Mouse (Mus musculus): Measurements from ENCODE around the gene Mvd. TPM values are rescaled to one million over a fixed set of nuclear protein-coding genes. Genes with fewer than 3 reads are reported as not detected.

Gene Mvd
- polyA plus RNA-seq, 1 experiment from 2014 or later, result 36.5 TPM

- H3K9me3 ChIP-seq (ENCODE audit: control insufficient read depth, low read length), result no peaks in the 10 kb centered on the region
- 5% methylated on average over 55 of the region's 56 CpGs for WGBS
- H3K9ac ChIP-seq (ENCODE audit: low read depth, low read length), result no peak within 1 kb of the TSS
- peaks cover 36% of the 10 kb centered on the region for H3K4me1 ChIP-seq (replicated peaks; ENCODE audit: control insufficient read depth, insufficient read depth, low read length)
- peak within 1 kb of the TSS; percentile 69 for H3K4me2 ChIP-seq
- DNase-seq (ENCODE audit: low spot score), result peak; percentile 69
- no peaks in the 10 kb centered on the region for H3K36me3 ChIP-seq (ENCODE audit: control insufficient read depth, insufficient read depth, low read length)
- no peak within 1 kb of the TSS for H3K27ac ChIP-seq (ENCODE audit: low read depth, low read length)
- peak within 1 kb of the TSS; percentile 40 for H3K4me3 ChIP-seq (ENCODE audit: low read depth, low read length)
- H3K27me3 ChIP-seq (replicated peaks; ENCODE audit: control insufficient read depth, insufficient read depth, low read length), result peaks cover 35% of the 10 kb centered on the region
- ATAC-seq (replicated peaks; ENCODE audit: low FRiP score), result peak; percentile 78
These were observed 17.6 kb upstream of the Mvd start, which contains the start of gene Snai3 for GRCm38 (mm10) chr8:122460524-122461472. Snai3 (minus strand) TSS chr8:122460733.

- DNase-seq (ENCODE audit: low spot score) (no peak), ATAC-seq (replicated peaks; ENCODE audit: low FRiP score) (no peak)
- H3K36me3 ChIP-seq (ENCODE audit: control insufficient read depth, insufficient read depth, low read length), result no peaks in the 10 kb centered on the region
- H3K4me1 ChIP-seq (replicated peaks; ENCODE audit: control insufficient read depth, insufficient read depth, low read length), result peaks cover 34% of the 10 kb centered on the region
- 23% methylated on average over 7 of the region's 7 CpGs for WGBS
- H3K9ac ChIP-seq (ENCODE audit: low read depth, low read length), result no peak overlapping the region
- H3K9me3 ChIP-seq (ENCODE audit: control insufficient read depth, low read length), result no peaks in the 10 kb centered on the region
- peak overlapping the region; percentile 40 for H3K4me3 ChIP-seq (ENCODE audit: low read depth, low read length)
- peaks cover 35% of the 10 kb centered on the region for H3K27me3 ChIP-seq (replicated peaks; ENCODE audit: control insufficient read depth, insufficient read depth, low read length)
- H3K27ac ChIP-seq (ENCODE audit: low read depth, low read length), result no peak overlapping the region
- H3K4me2 ChIP-seq, result peak overlapping the region; percentile 69
These were observed 16.8 kb upstream of the Mvd start for GRCm38 (mm10) chr8:122459990-122460389.

- no peak overlapping the region for H3K9ac ChIP-seq (ENCODE audit: low read depth, low read length)
- H3K27me3 ChIP-seq (replicated peaks; ENCODE audit: control insufficient read depth, insufficient read depth, low read length), result peaks cover 35% of the 10 kb centered on the region
- DNase-seq (ENCODE audit: low spot score) (no peak), ATAC-seq (replicated peaks; ENCODE audit: low FRiP score) (no peak)
- no peaks in the 10 kb centered on the region for H3K9me3 ChIP-seq (ENCODE audit: control insufficient read depth, low read length)
- H3K36me3 ChIP-seq (ENCODE audit: control insufficient read depth, insufficient read depth, low read length), result no peaks in the 10 kb centered on the region
- peaks cover 28% of the 10 kb centered on the region for H3K4me1 ChIP-seq (replicated peaks; ENCODE audit: control insufficient read depth, insufficient read depth, low read length)
- H3K27ac ChIP-seq (ENCODE audit: low read depth, low read length), result no peak overlapping the region
- 49% methylated on average over 6 of the region's 6 CpGs for WGBS
- H3K4me2 ChIP-seq, result no peak overlapping the region
- H3K4me3 ChIP-seq (ENCODE audit: low read depth, low read length), result no peak overlapping the region
These were observed 16.1 kb upstream of the Mvd start for GRCm38 (mm10) chr8:122459218-122459900.

- Histone ChIP-seq H3K4me1 (replicated peaks; ENCODE audit: control insufficient read depth, insufficient read depth, low read length) (peaks cover 10% of the 10 kb centered on the region), H3K4me3 (ENCODE audit: low read depth, low read length) (no peak overlapping the region), H3K9me3 (ENCODE audit: control insufficient read depth, low read length) (no peaks in the 10 kb centered on the region), H3K36me3 (ENCODE audit: control insufficient read depth, insufficient read depth, low read length) (no peaks in the 10 kb centered on the region), H3K27me3 (replicated peaks; ENCODE audit: control insufficient read depth, insufficient read depth, low read length) (peaks cover 35% of the 10 kb centered on the region), H3K9ac (ENCODE audit: low read depth, low read length) (no peak overlapping the region), H3K27ac (ENCODE audit: low read depth, low read length) (no peak overlapping the region), H3K4me2 (no peak overlapping the region)
- 73% methylated on average over 11 of the region's 11 CpGs for WGBS
- no peak for DNase-seq (ENCODE audit: low spot score)
- ATAC-seq (replicated peaks; ENCODE audit: low FRiP score), result no peak
These were observed 13.9 kb upstream of the Mvd start for GRCm38 (mm10) chr8:122457171-122457570.

- no peak for ATAC-seq (replicated peaks; ENCODE audit: low FRiP score)
- Histone ChIP-seq H3K9me3 (ENCODE audit: control insufficient read depth, low read length) (no peaks in the 10 kb centered on the region), H3K36me3 (ENCODE audit: control insufficient read depth, insufficient read depth, low read length) (no peaks in the 10 kb centered on the region), H3K27ac (ENCODE audit: low read depth, low read length) (no peak overlapping the region), H3K4me1 (replicated peaks; ENCODE audit: control insufficient read depth, insufficient read depth, low read length) (no peaks in the 10 kb centered on the region), H3K4me2 (no peak overlapping the region), H3K4me3 (ENCODE audit: low read depth, low read length) (no peak overlapping the region), H3K9ac (ENCODE audit: low read depth, low read length) (no peak overlapping the region), H3K27me3 (replicated peaks; ENCODE audit: control insufficient read depth, insufficient read depth, low read length) (peaks cover 14% of the 10 kb centered on the region)
- DNase-seq (ENCODE audit: low spot score), result no peak
- WGBS, result 84% methylated on average over 6 of the region's 6 CpGs
These were observed 11.2 kb upstream of the Mvd start for GRCm38 (mm10) chr8:122454409-122454808.

GRCm38 (mm10) chr8:122452154-122452553, 8.9 kb upstream of the Mvd start:
- no peak overlapping the region for H3K4me2 ChIP-seq
- H3K27me3 ChIP-seq (replicated peaks; ENCODE audit: control insufficient read depth, insufficient read depth, low read length), result peaks cover 3% of the 10 kb centered on the region
- WGBS, result 86% methylated on average over 10 of the region's 10 CpGs
- H3K36me3 ChIP-seq (ENCODE audit: control insufficient read depth, insufficient read depth, low read length), result no peaks in the 10 kb centered on the region
- H3K27ac ChIP-seq (ENCODE audit: low read depth, low read length), result no peak overlapping the region
- no peak overlapping the region for H3K4me3 ChIP-seq (ENCODE audit: low read depth, low read length)
- H3K9me3 ChIP-seq (ENCODE audit: control insufficient read depth, low read length), result no peaks in the 10 kb centered on the region
- no peak overlapping the region for H3K9ac ChIP-seq (ENCODE audit: low read depth, low read length)
- H3K4me1 ChIP-seq (replicated peaks; ENCODE audit: control insufficient read depth, insufficient read depth, low read length), result no peaks in the 10 kb centered on the region
- ATAC-seq (replicated peaks; ENCODE audit: low FRiP score), result no peak
- DNase-seq (ENCODE audit: low spot score), result no peak

- no peak overlapping the region for H3K9ac ChIP-seq (ENCODE audit: low read depth, low read length)
- WGBS, result 64% methylated on average over 7 of the region's 7 CpGs
- no peak overlapping the region for H3K4me3 ChIP-seq (ENCODE audit: low read depth, low read length)
- no peaks in the 10 kb centered on the region for H3K9me3 ChIP-seq (ENCODE audit: control insufficient read depth, low read length)
- DNase-seq (ENCODE audit: low spot score) (no peak), ATAC-seq (replicated peaks; ENCODE audit: low FRiP score) (no peak)
- H3K4me1 ChIP-seq (replicated peaks; ENCODE audit: control insufficient read depth, insufficient read depth, low read length), result no peaks in the 10 kb centered on the region
- H3K27me3 ChIP-seq (replicated peaks; ENCODE audit: control insufficient read depth, insufficient read depth, low read length), result no peaks in the 10 kb centered on the region
- no peak overlapping the region for H3K27ac ChIP-seq (ENCODE audit: low read depth, low read length)
- no peaks in the 10 kb centered on the region for H3K36me3 ChIP-seq (ENCODE audit: control insufficient read depth, insufficient read depth, low read length)
- H3K4me2 ChIP-seq, result no peak overlapping the region
These were observed 8.0 kb upstream of the Mvd start for GRCm38 (mm10) chr8:122451161-122451703.

GRCm38 (mm10) chr8:122445203-122445602, 2.0 kb upstream of the Mvd start:
- Histone ChIP-seq H3K9me3 (ENCODE audit: control insufficient read depth, low read length) (no peaks in the 10 kb centered on the region), H3K27me3 (replicated peaks; ENCODE audit: control insufficient read depth, insufficient read depth, low read length) (no peaks in the 10 kb centered on the region), H3K27ac (ENCODE audit: low read depth, low read length) (no peak overlapping the region), H3K4me1 (replicated peaks; ENCODE audit: control insufficient read depth, insufficient read depth, low read length) (peaks cover 14% of the 10 kb centered on the region), H3K36me3 (ENCODE audit: control insufficient read depth, insufficient read depth, low read length) (no peaks in the 10 kb centered on the region), H3K4me2 (peak overlapping the region; percentile 90), H3K9ac (ENCODE audit: low read depth, low read length) (no peak overlapping the region), H3K4me3 (ENCODE audit: low read depth, low read length) (no peak overlapping the region)
- ATAC-seq (replicated peaks; ENCODE audit: low FRiP score), result no peak
- no peak for DNase-seq (ENCODE audit: low spot score)
- 63% methylated on average over 3 of the region's 3 CpGs for WGBS
